Mouse (Mus musculus) frontal cortex, adult (tissue): ENCODE measurements around the gene Gm11096.

Experiments used
- ATAC-seq: cut with Nextera tagmentation; 2 replicates; pipeline ENCODE4 v1.9.2; 2017; ENCODE audit warnings: mild to moderate bottlenecking, moderate library complexity, mixed read lengths; ENCODE audit not compliant: low TSS enrichment

The Gm11096 gene

DNA sequence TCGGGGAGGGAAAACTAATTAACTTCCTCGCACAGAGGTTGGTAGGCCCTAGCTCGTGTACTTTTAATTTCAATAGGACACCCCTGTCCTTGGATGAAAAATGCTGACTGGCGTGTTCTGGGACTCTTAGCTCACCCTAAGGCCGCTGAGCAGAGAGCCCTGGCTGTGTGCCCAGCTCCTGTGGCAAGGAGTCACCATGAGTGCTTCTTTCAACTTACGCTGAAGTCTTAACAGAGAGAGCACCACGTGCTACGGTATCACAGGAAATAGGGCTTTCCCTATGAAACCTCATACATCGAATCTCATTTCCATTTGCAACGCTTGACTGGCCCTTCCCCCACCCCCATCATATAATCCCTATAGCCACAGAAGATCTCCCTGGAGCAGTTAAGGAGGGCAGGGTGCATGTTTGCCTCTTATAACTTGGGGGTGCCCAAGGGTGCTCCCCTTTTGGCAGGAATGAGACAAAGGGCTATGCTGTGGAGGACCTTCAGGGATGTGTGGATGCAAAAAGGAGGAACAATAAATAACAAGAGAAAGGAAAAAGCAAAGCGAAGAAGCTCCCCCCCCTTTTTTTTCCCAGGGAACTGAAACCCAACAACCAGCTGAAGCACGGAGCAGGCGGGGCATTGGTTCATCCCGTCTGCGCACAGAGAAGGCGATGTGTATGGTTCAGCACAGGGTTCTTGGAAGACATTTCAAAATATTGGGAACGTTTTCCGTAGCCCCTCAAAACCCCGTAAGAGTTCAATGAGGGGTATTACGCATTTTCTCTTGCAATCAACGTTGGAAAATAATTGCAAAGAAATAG, 39.0 kb downstream of the Gm11096 start:
- ATAC-seq = 0 out of 2 replicates have a peak, but pooled peaks have one; percentile 14

DNA sequence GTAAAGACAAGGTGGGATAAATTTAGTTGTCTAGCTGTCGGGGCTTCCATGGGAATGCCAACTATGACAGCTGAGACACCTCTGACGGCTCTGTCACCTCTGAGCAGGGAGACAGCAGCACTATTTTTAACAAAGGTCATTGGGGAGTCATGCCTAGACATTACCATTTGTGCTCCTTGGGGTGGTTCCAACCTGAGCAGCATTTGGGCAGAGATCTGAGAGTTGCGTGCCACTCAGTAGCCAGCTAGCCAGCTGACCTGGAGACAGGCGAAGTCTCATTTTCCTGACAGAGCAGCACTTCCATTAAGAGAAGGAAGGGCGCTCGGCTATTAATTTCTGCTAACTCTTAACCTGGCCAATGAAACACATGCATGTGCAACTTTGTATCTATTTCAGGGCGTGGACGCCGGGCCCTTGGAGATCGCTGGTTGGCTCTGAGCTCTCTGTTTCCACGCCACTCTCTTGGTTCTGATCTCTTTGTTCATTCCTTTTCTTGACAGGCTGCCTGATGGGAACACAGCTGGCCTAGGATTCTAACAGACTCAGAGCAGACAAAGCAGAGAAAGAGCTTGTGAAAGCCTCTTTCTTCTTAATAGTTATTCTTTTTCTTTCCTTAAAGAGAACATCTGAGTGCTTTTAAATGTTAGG, 40.4 kb downstream of the Gm11096 start:
- ATAC-seq = no peak

DNA sequence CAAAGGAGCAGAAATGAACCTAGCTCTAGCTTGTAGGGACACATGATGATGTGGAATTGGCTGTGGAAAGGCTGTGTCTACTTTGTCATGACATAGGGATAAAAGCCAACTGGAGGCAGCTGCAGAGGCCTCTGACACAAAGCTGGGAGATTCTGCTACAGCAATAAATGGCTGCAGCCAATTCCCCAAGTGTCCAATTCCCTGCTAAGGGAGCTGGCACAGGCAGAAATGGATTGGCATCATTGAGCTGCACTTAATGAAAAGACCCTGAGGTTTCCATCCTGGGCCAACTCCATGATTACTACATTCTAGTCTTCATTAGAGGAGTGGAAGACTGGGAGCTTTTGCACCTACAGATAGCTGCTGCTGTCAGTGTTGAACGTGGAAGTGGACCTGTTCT, 44.8 kb downstream of the Gm11096 start:
- ATAC-seq = no peak
